ENCODE assay signal across 9 mouse cellular contexts in the genomic region with DNA sequence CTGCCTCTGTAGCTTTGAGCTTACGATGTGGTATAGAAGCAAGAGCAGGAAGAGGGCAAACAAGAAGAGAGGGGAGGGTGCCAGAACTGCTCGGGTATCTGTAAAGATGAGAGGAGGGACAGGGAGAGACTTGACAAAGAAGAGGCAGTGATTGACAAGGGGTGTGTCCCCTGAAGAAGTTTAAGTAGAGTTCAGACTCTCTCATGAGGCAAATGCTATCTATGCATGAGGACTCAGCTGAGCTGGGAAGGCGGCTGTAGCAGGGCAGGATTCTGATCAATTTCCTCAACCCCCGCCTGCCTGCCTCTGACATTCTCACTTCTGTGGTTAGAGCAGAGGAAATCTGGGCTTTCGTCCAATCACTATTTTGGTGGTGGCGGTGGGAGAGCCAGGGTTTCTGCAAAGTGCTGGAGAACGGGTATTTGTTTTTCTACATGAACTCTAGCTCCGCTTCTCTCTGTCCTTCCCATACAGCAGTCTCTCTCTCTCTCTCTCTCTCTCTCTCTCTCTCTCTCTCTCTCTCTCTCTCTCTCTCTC. TPM values are rescaled to one million over a fixed set of nuclear protein-coding genes. Genes with fewer than 3 reads are reported as not detected.
DNase-seq lines count a peak whose midpoint lies in the region; ATAC-seq lines count a peak whose summit lies in the region.
"Had no signal": no experiment of that assay in that cellular context is flagged by ENCODE, and none has a peak within 500 bp of the region (broad histone marks: within the 10 kb centered on the region; RNA-seq: fewer than 3 reads in every experiment).

No protein-coding gene starts in this region.

- 0 out of 2 replicates have a peak overlapping the region, but pooled peaks have one; percentile 45 for H3K9ac ChIP-seq in embryonic facial prominence, embryonic 12.5 days
- H3K9ac ChIP-seq in limb, embryonic 12.5 days (replicated peaks): peak overlapping the region; percentile 37; the same call in 1 of the 2 replicates
- no peak overlapping the region; the same call in 1 of the 2 replicates for H3K9ac ChIP-seq in midbrain, embryonic 14.5 days (replicated peaks; ENCODE audit: low read length)

- peak; percentile 86 to 92 for DNase-seq in cerebellum, postnatal 10 days
- no peak for DNase-seq in cerebellum, adult 9-10 months
- DNase-seq in heart, adult 8-10 months (ENCODE audit: low spot score): peak; percentile 85
- DNase-seq in kidney, adult 18-20 months: peak; percentile 52
- DNase-seq in midbrain, embryonic 14.5 days: peak; percentile 79
- DNase-seq in spleen, postnatal 36 days (ENCODE audit: low spot score in 2 of 2): no peak

- H3K36me3 ChIP-seq in embryonic facial prominence, embryonic 12.5 days: peaks cover 12% of the 10 kb centered on the region
- H3K36me3 ChIP-seq in limb, embryonic 12.5 days: peaks cover 13% of the 10 kb centered on the region
- no peaks in the 10 kb centered on the region for H3K36me3 ChIP-seq in midbrain, embryonic 14.5 days (ENCODE audit: control insufficient read depth, insufficient read depth, low read length)
- H3K36me3 ChIP-seq: G1E had no signal

- H3K4me3 ChIP-seq in embryonic facial prominence, embryonic 12.5 days: peak overlapping the region; percentile 24
- H3K4me3 ChIP-seq in limb, embryonic 12.5 days (replicated peaks): peak overlapping the region; percentile 11; the same call in 1 of the 2 replicates
- H3K4me3 ChIP-seq in midbrain, embryonic 14.5 days (replicated peaks; ENCODE audit: low read depth, low read length): peak overlapping the region; percentile 24

- 3% methylated on average over 8 of the region's 8 CpGs for WGBS in embryonic facial prominence, embryonic 12.5 days
- 8% methylated on average over 8 of the region's 8 CpGs for WGBS in limb, embryonic 12.5 days
- 7% methylated on average over 8 of the region's 8 CpGs for WGBS in midbrain, embryonic 14.5 days

- ATAC-seq in embryonic facial prominence, embryonic 12.5 days (ENCODE audit: insufficient number of reproducible peaks, insufficient read depth, low FRiP score, low TSS enrichment): peak; percentile 77
- ATAC-seq in limb, embryonic 12.5 days (ENCODE audit: insufficient number of reproducible peaks, insufficient read depth, low FRiP score, low TSS enrichment, low read depth): peak; percentile 53; the same call in 1 of the 2 replicates
- ATAC-seq in midbrain, embryonic 14.5 days (ENCODE audit: low FRiP score, low TSS enrichment): peak; percentile 65

- H3K4me2 ChIP-seq in embryonic facial prominence, embryonic 12.5 days (replicated peaks): peak overlapping the region; percentile 51
- peak overlapping the region; percentile 48 for H3K4me2 ChIP-seq in limb, embryonic 12.5 days
- H3K4me2 ChIP-seq in midbrain, embryonic 14.5 days (ENCODE audit: low read length): peak overlapping the region; percentile 54

- H3K27ac ChIP-seq in embryonic facial prominence, embryonic 12.5 days: peak overlapping the region; percentile 92
- peak overlapping the region; percentile 66 for H3K27ac ChIP-seq in limb, embryonic 12.5 days
- H3K27ac ChIP-seq in midbrain, embryonic 14.5 days (replicated peaks; ENCODE audit: low read depth, low read length): peak overlapping the region; percentile 72

- H3K4me1 ChIP-seq in embryonic facial prominence, embryonic 12.5 days: peaks cover 16% of the 10 kb centered on the region
- peaks cover 11% of the 10 kb centered on the region for H3K4me1 ChIP-seq in limb, embryonic 12.5 days (replicated peaks)
- 0 out of 2 replicates have a peak, but pooled peaks cover 7% of the 10 kb centered on the region for H3K4me1 ChIP-seq in midbrain, embryonic 14.5 days (ENCODE audit: control insufficient read depth, insufficient read depth, low read length)

- H3K27me3 ChIP-seq in embryonic facial prominence, embryonic 12.5 days: no peaks in the 10 kb centered on the region
- H3K27me3 ChIP-seq in limb, embryonic 12.5 days: no peaks in the 10 kb centered on the region; the same call in 1 of the 2 replicates
- no peaks in the 10 kb centered on the region for H3K27me3 ChIP-seq in midbrain, embryonic 14.5 days (ENCODE audit: control insufficient read depth, insufficient read depth, low read length)

- no peaks in the 10 kb centered on the region for H3K9me3 ChIP-seq in embryonic facial prominence, embryonic 12.5 days
- H3K9me3 ChIP-seq in limb, embryonic 12.5 days: no peaks in the 10 kb centered on the region
- H3K9me3 ChIP-seq in midbrain, embryonic 14.5 days (ENCODE audit: control insufficient read depth, low read length): no peaks in the 10 kb centered on the region
- H3K9me3 ChIP-seq: G1E had no signal

RNA-seq across cellular contexts. Expression of gene B4galt3, which starts 7.5 kb away (rescaled TPM):
- polyA plus RNA-seq in embryonic facial prominence, embryonic 12.5 days (2016; fragmentation: Nextera tagmentation; extraction: Ambion mirVana): 86.0 and 89.3 TPM in 2 replicates
- total RNA-seq in heart, adult 8-10 months (2022): 10 to 100 TPM; 15.4 to 20.8 (median 19.1) TPM
- 82.1 and 84.8 TPM in 2 replicates for polyA plus RNA-seq in limb, embryonic 12.5 days (2016; fragmentation: Nextera tagmentation; extraction: Ambion mirVana)
- 101 and 105 TPM in 2 replicates for polyA plus RNA-seq in midbrain, embryonic 14.5 days (2014; fragmentation: Nextera tagmentation; extraction: Ambion mirVana)

RNA-seq across cellular contexts. Expression of gene Ndufs2, which starts 11.5 kb away (rescaled TPM):
- polyA plus RNA-seq in embryonic facial prominence, embryonic 12.5 days (2016; fragmentation: Nextera tagmentation; extraction: Ambion mirVana): 236 and 243 TPM in 2 replicates
- 1,000 to 10,000 TPM; 1,619 to 1,708 (median 1,672) TPM for total RNA-seq in heart, adult 8-10 months (2022)
- polyA plus RNA-seq in limb, embryonic 12.5 days (2016; fragmentation: Nextera tagmentation; extraction: Ambion mirVana): 251 and 257 TPM in 2 replicates
- polyA plus RNA-seq in midbrain, embryonic 14.5 days (2014; fragmentation: Nextera tagmentation; extraction: Ambion mirVana): 185 and 220 TPM in 2 replicates

RNA-seq across cellular contexts. Expression of gene Adamts4, which starts 12.4 kb away (rescaled TPM):
- 18.2 and 18.6 TPM in 2 replicates for polyA plus RNA-seq in embryonic facial prominence, embryonic 12.5 days (2016; fragmentation: Nextera tagmentation; extraction: Ambion mirVana)
- total RNA-seq in heart, adult 8-10 months (2022): under 1 TPM; 0.19 to 0.60 (median 0.25) TPM
- polyA plus RNA-seq in limb, embryonic 12.5 days (2016; fragmentation: Nextera tagmentation; extraction: Ambion mirVana): 10.5 and 11.0 TPM in 2 replicates
- 3.3 and 4.1 TPM in 2 replicates for polyA plus RNA-seq in midbrain, embryonic 14.5 days (2014; fragmentation: Nextera tagmentation; extraction: Ambion mirVana)

RNA-seq across cellular contexts. Expression of gene Ppox, which starts 18.3 kb away (rescaled TPM):
- polyA plus RNA-seq in embryonic facial prominence, embryonic 12.5 days (2016; fragmentation: Nextera tagmentation; extraction: Ambion mirVana): 75.4 and 79.1 TPM in 2 replicates
- 10 to 100 TPM; 11.9 to 16.6 (median 12.7) TPM for total RNA-seq in heart, adult 8-10 months (2022)
- 71.9 and 75.9 TPM in 2 replicates for polyA plus RNA-seq in limb, embryonic 12.5 days (2016; fragmentation: Nextera tagmentation; extraction: Ambion mirVana)
- 43.2 and 46.8 TPM in 2 replicates for polyA plus RNA-seq in midbrain, embryonic 14.5 days (2014; fragmentation: Nextera tagmentation; extraction: Ambion mirVana)

RNA-seq across cellular contexts. Expression of gene Usp21, which starts 25.1 kb away (rescaled TPM):
- 135 and 139 TPM in 2 replicates for polyA plus RNA-seq in embryonic facial prominence, embryonic 12.5 days (2016; fragmentation: Nextera tagmentation; extraction: Ambion mirVana)
- 10 to 100 TPM; 18.9 to 21.1 (median 19.9) TPM for total RNA-seq in heart, adult 8-10 months (2022)
- 132 and 134 TPM in 2 replicates for polyA plus RNA-seq in limb, embryonic 12.5 days (2016; fragmentation: Nextera tagmentation; extraction: Ambion mirVana)
- polyA plus RNA-seq in midbrain, embryonic 14.5 days (2014; fragmentation: Nextera tagmentation; extraction: Ambion mirVana): 92.6 and 98.9 TPM in 2 replicates

Comparison
In these comparisons a context has a peak if more than half of its experiments do, and no peak if none do; other contexts are left out.
1. DNase-seq: peak in cerebellum, postnatal 10 days (2 of 2), heart, adult 8-10 months (single experiment), kidney, adult 18-20 months (single experiment) and midbrain, embryonic 14.5 days (single experiment); none in cerebellum, adult 9-10 months (single experiment) and spleen, postnatal 36 days (0 of 2).
2. Peak in every context shown above with its lines, with median percentiles within 50 percentile points of each other: ATAC-seq, H3K27ac ChIP-seq, H3K4me2 ChIP-seq and H3K4me3 ChIP-seq.